Comparison of ENCODE assay signal across 26 mouse cellular contexts in the genomic region with DNA sequence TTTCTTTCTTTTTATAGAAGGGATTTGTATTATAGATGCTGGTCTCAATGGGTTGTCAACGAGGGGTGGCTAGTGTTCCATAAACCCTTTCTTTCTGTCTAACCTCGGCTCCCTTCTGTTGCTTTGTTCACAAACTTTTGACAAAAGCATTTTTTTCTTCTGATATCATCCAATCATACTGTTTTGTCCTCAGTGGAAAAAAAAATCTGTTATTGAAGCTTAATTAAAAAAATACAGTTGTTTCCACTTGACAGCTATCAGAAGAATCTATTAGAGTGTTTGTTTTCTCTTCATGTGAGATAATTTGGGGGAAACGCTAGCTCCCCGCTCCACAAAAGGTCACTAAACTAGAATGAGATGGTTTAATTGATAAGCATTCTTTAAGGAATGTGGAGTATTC. TPM values are rescaled to one million over a fixed set of nuclear protein-coding genes. Genes with fewer than 3 reads are reported as not detected.
"Had no signal": no experiment of that assay in that cellular context is flagged by ENCODE, and none has a peak within 500 bp of the region (broad histone marks: within the 10 kb centered on the region; RNA-seq: fewer than 3 reads in every experiment).

No protein-coding gene starts in this region.

- DNase-seq: heart, postnatal 10 days; heart, postnatal 14 days; heart, postnatal 36 days; heart, postnatal 4 days; kidney, adult 11 months; kidney, adult 18-20 months; kidney, adult 2 months; kidney, adult 8-10 months; kidney, adult 9 months; kidney, postnatal 10 days; kidney, postnatal 14 days; kidney, postnatal 25 days; kidney, postnatal 36 days; kidney, postnatal 4 days; layer of hippocampus, adult 9-11 months; layer of hippocampus, postnatal 36 days had no signal

RNA-seq across cellular contexts. Expression of a gene that starts 36.1 kb away (rescaled TPM):
- total RNA-seq: hematopoietic stem cell, adult 5-6 weeks; hindbrain, postnatal 0 days; layer of hippocampus, adult 18-20 months; layer of hippocampus, adult 2 months; layer of hippocampus, postnatal 10 days; layer of hippocampus, postnatal 14 days; layer of hippocampus, postnatal 25 days; layer of hippocampus, postnatal 36 days; left cerebral cortex, adult 18-20 months; left cerebral cortex, adult 2 months; left cerebral cortex, adult 8-10 months had no signal
